Mouse (Mus musculus): ENCODE measurements around the gene R3hdml. TPM values are rescaled to one million over a fixed set of nuclear protein-coding genes. Genes with fewer than 3 reads are reported as not detected.

The R3hdml gene
- total RNA-seq (2012; rRNA removed): not detected in 2 replicates
- not detected for polyA plus RNA-seq (2012; ENCODE audit: insufficient read depth in 1 of 2, insufficient read length in 2 of 2, low read depth in 1 of 2, low replicate concordance in 2 of 2, missing spikeins in 1 of 2)

DNA sequence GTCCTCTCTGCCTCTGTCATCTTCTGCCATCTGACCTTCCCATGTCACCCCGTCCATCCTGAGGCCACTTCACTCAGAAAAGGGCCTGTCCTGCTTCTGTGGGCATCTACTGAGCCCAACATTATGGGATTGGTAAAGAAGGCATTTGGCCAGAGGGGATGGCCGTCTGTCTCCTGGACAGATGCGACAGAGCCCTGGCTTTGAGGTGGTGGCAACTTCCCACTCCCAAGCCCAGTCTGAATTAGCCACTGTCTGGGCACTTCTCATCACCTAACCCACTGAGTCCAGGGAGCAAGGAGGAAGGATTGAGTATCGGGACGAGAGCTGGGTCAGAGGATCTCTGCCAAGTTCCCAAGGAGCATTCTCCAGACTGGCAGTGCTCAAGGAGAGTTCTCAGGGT lies at the start of gene R3hdml:
R3hdml (plus strand) TSS at position 301 of the 400 bp plus-strand sequence.
- no peak for DNase-seq (ENCODE audit: low read depth, low spot score)
- no peak for TF ChIP-seq MEF2A (IDR thresholded peaks at IDR 0.05; ENCODE audit: extremely low read depth, insufficient replicate concordance, low read depth, low read length, poor library complexity, severe bottlenecking)
- no peak for TF ChIP-seq GABPA (IDR thresholded peaks at IDR 0.05; ENCODE audit: low read depth, low read length)
- no peak for TF ChIP-seq SMC3 (IDR thresholded peaks at IDR 0.05; ENCODE audit: low read depth, low read length)
- TF ChIP-seq KAT2A (conservative IDR thresholded peaks at IDR 0.05; ENCODE audit: low read depth, low read length): no peak
- no peak for TF ChIP-seq MAFK (IDR thresholded peaks at IDR 0.05; ENCODE audit: borderline replicate concordance, low read depth, low read length)
- TF ChIP-seq CTCF (IDR thresholded peaks at IDR 0.05 in 2 of 3, conservative IDR thresholded peaks at IDR 0.05 in 1 of 3; ENCODE audit: control insufficient read depth in 1 of 3, insufficient read depth in 1 of 3, low read depth in 2 of 3, low read length in 3 of 3, poor library complexity in 1 of 3, severe bottlenecking in 1 of 3): no peak
- TF ChIP-seq RCOR1 (IDR thresholded peaks at IDR 0.05; ENCODE audit: low read depth, low read length): no peak
- no peak for TF ChIP-seq HCFC1 (IDR thresholded peaks at IDR 0.05; ENCODE audit: low read depth, low read length)
- no peak for TF ChIP-seq ETS1 (IDR thresholded peaks at IDR 0.05; ENCODE audit: low read depth, low read length)
- no peak for TF ChIP-seq ZC3H11A (IDR thresholded peaks at IDR 0.05; ENCODE audit: low read depth, low read length)
- TF ChIP-seq POLR2AphosphoS2 (IDR thresholded peaks at IDR 0.05; ENCODE audit: low read length): no peak
- no peak for TF ChIP-seq EP300 (IDR thresholded peaks at IDR 0.05; ENCODE audit: low read depth in 1 of 2, low read length in 2 of 2)
- TF ChIP-seq TBP (IDR thresholded peaks at IDR 0.05; ENCODE audit: low read depth, low read length): no peak
- TF ChIP-seq ZNF384 (IDR thresholded peaks at IDR 0.05; ENCODE audit: low read depth, low read length): no peak
- TF ChIP-seq MAZ (IDR thresholded peaks at IDR 0.05; ENCODE audit: low read depth, low read length): no peak
- Histone ChIP-seq H3K27ac (ENCODE audit: control insufficient read depth, low read depth, low read length) (no peak within 1 kb of the TSS), H3K9me3 (replicated peaks; ENCODE audit: insufficient read depth, low read length) (no peaks in the 10 kb centered on the region), H3K4me3 (ENCODE audit: control insufficient read depth in 1 of 2, insufficient read depth in 1 of 2, low read depth in 2 of 2, low read length in 2 of 2) (no peak within 1 kb of the TSS), H3K27me3 (ENCODE audit: control insufficient read depth in 1 of 2, insufficient read depth in 2 of 2, low read length in 2 of 2) (peaks cover 2 to 18% of the 10 kb centered on the region in 2 experiments), H3K36me3 (ENCODE audit: control insufficient read depth in 1 of 2, insufficient read depth in 2 of 2, low read length in 2 of 2) (no peaks in the 10 kb centered on the region), H3K4me1 (ENCODE audit: control insufficient read depth in 1 of 2, insufficient read depth in 2 of 2, low read length in 2 of 2) (no peaks in the 10 kb centered on the region), H3K79me2 (ENCODE audit: control insufficient read depth, insufficient read depth, low read length, poor library complexity) (no peaks in the 10 kb centered on the region), H3K9ac (ENCODE audit: control insufficient read depth, low read depth, low read length, poor library complexity, severe bottlenecking) (no peak within 1 kb of the TSS)

DNA sequence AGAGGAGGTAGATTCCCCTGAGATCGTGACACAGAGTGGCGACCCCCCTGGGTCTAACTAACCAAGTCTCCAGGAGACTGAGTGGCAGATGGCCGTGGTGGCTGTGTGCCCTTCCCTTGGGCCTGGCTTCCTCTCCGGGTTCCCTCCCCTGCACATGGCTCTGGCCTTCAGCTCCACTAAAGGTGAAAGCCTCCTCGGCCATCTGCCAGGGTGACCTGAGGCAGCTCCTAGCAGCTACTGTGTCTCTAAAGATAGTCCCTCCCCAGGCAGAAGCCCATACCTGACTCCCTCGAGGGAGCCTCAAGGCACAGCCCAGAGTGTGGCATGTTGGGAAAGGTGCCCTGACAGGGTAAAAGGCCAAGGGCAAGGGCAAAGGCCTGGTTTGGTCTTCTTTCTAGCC lies 48.6 kb upstream of the R3hdml start:
- Histone ChIP-seq H3K9me3 (replicated peaks; ENCODE audit: insufficient read depth, low read length) (no peaks in the 10 kb centered on the region), H3K27ac (ENCODE audit: control insufficient read depth, low read depth, low read length) (no peak overlapping the region), H3K9ac (ENCODE audit: control insufficient read depth, low read depth, low read length, poor library complexity, severe bottlenecking) (no peak overlapping the region), H3K4me1 (ENCODE audit: control insufficient read depth in 1 of 2, insufficient read depth in 2 of 2, low read length in 2 of 2) (no peaks in the 10 kb centered on the region), H3K79me2 (ENCODE audit: control insufficient read depth, insufficient read depth, low read length, poor library complexity) (no peaks in the 10 kb centered on the region), H3K4me3 (ENCODE audit: control insufficient read depth in 1 of 2, insufficient read depth in 1 of 2, low read depth in 2 of 2, low read length in 2 of 2) (no peak overlapping the region), H3K27me3 (ENCODE audit: control insufficient read depth in 1 of 2, insufficient read depth in 2 of 2, low read length in 2 of 2) (peaks cover 7 to 24% of the 10 kb centered on the region in 2 experiments; a peak in 3 of 4 replicates), H3K36me3 (ENCODE audit: control insufficient read depth in 1 of 2, insufficient read depth in 2 of 2, low read length in 2 of 2) (no peaks in the 10 kb centered on the region)
- DNase-seq (ENCODE audit: low read depth, low spot score): no peak
- TF ChIP-seq E2F4 (IDR thresholded peaks at IDR 0.05; ENCODE audit: borderline replicate concordance, low read depth, low read length) (no peak), MYC (IDR thresholded peaks at IDR 0.05; ENCODE audit: low read depth, low read length) (no peak), BHLHE40 (IDR thresholded peaks at IDR 0.05; ENCODE audit: borderline replicate concordance, low read depth, low read length) (no peak), SIN3A (IDR thresholded peaks at IDR 0.05; ENCODE audit: low read length) (no peak)
